Mouse (Mus musculus) forelimb bud, embryonic 11.5 days (tissue): ENCODE results near the gene Mex3a.
A peak's percentile ranks its signal among the peaks of the same experiment; 100 is the strongest.

Experiments used
- DNase-seq: peaks from one replicate; pipeline ENCODE4 v3.0.0-alpha.2; 2012; ENCODE audit warnings: low read depth, low spot score

The Mex3a gene

GRCm38 (mm10) chr3:88544514-88544913, 12.3 kb downstream of the Mex3a start:
- DNase-seq, result no peak

- DNase-seq, result no peak
These were observed 12.9 kb downstream of the Mex3a start for GRCm38 (mm10) chr3:88544955-88545591.

- no peak for DNase-seq
These were observed 14.7 kb downstream of the Mex3a start for GRCm38 (mm10) chr3:88546674-88547418.

- DNase-seq, result no peak
These were observed 16.2 kb downstream of the Mex3a start, which contains the start of gene Rab25 for GRCm38 (mm10) chr3:88548180-88548917. Rab25 (minus strand) TSS chr3:88548300.

GRCm38 (mm10) chr3:88551586-88551985, 19.4 kb downstream of the Mex3a start:
- DNase-seq, result no peak

DNA sequence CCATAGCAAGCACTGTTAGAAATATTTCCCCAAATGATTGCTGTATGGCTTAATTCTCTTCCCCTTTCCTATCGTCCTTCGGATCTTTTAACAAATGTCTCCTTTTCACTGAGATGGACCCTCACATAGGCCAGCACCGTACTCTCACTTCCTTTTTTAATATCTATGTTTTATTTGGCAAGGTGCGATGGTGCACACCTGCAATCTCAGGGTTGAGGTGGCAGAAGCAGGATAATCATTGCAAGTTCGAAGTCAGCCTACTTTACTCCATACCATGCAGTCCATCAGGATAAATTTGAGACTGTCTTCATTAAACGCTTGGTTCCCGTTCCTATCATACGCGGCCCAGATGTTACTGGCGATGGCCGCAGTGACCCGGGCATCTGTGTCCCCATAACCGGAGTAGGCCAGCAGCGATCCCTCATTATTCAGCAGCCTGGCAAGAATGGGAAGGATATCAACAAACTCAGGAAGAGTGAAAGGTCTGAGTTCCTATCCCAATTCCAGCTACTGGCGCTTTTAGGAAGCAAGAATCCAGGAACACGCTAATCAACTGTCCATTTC, 20.0 kb downstream of the Mex3a start:
- DNase-seq, result no peak

- DNase-seq, result peak; percentile 98
These were observed 20.7 kb downstream of the Mex3a start, which contains the start of gene Lamtor2 for GRCm38 (mm10) chr3:88552676-88553524. Lamtor2 (minus strand) TSS chr3:88553074.

DNA sequence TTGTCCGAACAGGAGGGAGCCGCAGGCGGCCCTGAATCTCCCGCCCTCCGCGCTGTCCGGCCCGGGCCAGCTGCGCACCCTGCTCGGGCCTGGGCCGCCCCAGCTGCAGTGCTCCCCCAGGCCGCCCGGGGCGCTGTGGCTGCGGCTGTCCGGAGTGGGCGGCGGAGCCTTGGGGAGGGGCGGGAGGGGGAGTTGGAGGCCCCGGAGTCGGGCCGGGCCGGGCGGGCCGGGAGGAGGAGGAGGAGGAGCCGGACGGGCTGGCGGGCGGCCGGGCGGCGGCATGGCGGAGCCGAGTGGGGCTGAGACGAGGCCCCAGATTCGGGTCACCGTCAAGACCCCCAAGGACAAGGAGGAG, 21.3 kb downstream of the Mex3a start, which contains the start of gene Ubqln4:
TSS of gene Ubqln4 (plus strand) at position 234 of the 355 bp plus-strand sequence.
- peak; percentile 91 for DNase-seq

DNA sequence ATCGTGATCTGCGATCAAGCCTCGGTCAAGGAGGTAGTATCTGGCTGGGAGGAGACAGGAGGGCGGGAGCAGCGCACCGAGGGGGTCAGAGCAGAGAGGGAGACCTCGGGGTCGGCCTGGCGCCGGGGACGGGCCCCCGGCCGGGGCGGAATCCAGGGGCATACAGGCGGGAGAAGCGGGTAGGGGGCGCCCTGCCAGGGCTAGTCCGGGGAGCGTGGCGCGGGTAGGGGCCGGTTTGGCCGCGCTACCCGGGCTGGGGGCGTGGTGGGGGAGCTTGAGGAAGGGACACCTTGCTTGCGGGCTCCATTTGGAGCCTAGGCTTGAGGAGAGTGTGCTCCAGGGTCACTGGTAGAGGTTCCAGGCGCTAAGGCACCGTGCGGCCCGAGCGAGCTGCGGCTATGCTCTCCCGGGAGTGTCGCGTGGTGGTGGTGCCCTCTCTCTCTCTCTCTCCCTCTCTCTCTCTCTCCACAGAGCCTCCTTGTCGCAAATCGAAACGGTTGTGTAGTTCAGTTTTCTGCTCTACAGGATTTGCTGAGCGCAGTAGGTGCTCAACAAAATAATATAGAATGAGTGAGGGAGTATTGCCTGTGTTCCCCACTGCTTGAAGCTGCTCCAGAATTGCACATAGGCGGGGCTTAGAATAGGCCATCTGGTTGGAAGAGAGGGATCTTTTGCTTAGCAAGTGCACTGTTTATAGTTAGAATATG, 21.8 kb downstream of the Mex3a start:
- DNase-seq, result no peak

GRCm38 (mm10) chr3:88555069-88555605, 22.9 kb downstream of the Mex3a start:
- no peak for DNase-seq

GRCm38 (mm10) chr3:88555731-88556130, 23.5 kb downstream of the Mex3a start:
- no peak for DNase-seq

- DNase-seq, result no peak
These were observed 24.4 kb downstream of the Mex3a start for GRCm38 (mm10) chr3:88556616-88557015.

DNA sequence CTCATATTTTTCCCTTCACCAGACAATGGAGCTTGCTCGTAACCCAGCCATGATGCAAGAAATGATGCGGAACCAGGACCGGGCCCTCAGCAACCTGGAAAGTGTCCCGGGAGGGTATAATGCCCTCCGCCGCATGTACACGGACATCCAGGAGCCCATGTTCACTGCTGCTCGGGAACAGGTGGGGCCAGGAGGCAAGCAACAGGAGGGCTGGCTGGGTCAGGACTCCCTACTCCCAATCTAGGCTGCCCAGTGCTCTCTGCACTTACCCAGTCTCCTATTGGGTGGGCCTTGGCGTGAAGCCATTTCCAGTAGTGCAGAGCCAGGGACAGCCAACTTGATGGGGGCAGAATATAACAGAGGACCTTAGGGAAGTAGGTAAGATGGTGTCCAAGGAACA, 27.4 kb downstream of the Mex3a start:
- no peak for DNase-seq

DNA sequence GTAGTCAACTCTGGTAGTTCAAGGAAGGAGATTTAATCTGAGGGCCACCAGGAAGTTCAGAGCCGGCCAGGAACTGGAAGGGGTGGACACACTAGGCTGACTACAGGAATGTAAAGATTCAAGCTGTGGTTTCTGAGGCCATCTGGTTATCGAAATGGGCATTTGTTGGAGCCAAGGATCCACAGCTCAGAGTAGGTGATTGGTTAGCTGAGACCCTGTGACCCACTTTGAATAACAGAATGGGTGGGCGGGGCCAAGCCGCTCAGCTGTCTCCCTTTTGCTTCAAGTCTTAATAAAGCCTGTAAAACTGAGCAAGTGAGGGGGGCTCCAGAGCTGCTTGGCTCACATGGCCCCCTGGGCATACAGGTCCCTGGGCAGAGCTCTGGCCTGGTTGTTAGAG, 29.8 kb downstream of the Mex3a start:
- DNase-seq, result no peak

DNA sequence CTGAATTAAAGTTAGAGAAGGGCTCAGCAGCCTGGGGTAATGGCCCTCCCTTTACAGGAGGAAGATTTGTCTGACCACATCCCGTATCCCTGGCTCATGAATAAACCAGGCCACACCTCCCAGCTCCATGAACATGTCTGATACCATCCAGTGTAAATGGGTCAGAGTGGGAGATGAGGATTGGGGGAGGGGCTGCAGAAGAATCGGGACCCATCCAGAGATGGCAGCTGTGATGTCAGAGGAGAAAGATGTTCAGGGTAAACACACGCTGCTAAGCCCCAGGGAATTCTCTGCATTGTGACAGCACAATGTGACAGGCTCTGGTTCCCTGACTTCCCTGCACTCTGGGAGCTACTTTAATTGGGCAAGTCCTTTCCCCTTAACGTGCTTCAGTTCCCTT, 31.2 kb downstream of the Mex3a start:
- DNase-seq, result no peak

- no peak for DNase-seq
These were observed 31.8 kb downstream of the Mex3a start for GRCm38 (mm10) chr3:88563966-88564365.

- DNase-seq, result no peak
These were observed 33.9 kb downstream of the Mex3a start for GRCm38 (mm10) chr3:88566116-88566515.

DNA sequence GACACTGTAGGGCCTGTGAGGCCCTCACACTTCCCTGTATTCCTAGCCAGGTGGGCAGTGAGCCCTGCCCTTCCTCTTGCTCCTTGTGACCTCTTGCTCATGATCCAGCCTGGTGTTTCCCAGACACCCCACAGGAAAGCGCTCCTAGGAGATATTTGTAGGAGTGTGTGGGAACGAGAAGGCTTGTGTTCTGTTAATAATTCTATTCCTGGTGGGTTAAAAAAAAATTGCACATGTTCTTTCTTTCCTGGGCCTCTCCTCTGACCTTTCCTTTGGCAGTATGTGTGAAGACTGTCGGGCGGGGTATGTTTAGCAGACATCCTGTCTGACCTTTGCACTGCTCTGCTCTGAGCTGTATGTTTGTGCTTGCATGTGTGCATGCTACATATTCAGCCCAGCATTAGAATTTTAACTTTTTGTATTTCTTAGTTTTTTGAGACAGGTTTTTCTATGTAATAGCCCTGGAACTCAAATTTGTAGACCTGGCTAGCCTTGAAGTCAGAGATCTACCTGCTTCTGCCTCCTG, 34.4 kb downstream of the Mex3a start:
- no peak for DNase-seq

DNA sequence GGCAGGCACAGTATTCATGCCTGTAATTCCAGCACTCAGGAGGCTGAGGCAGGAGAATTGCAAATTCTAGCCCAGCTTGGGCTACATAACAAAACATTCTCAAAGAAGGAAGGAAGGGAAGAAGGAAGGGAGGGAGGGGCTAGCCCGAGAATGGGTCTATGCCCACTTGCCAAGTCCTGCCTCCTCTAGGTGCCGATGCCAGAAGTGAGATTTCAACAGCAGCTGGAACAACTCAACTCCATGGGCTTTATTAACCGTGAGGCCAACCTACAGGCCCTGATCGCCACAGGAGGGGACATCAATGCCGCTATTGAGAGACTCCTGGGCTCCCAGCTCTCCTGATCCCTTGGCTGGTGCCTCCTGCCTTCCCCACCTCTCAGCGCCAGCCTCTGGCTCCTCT, 35.7 kb downstream of the Mex3a start:
- no peak for DNase-seq

GRCm38 (mm10) chr3:88568615-88569014, 36.4 kb downstream of the Mex3a start:
- no peak for DNase-seq
